Mouse (Mus musculus): ENCODE results near the gene Tmem179b. TPM values are rescaled to one million over a fixed set of nuclear protein-coding genes. Genes with fewer than 3 reads are reported as not detected.

Gene Tmem179b
- 168 and 197 TPM in 2 replicates for polyA plus RNA-seq (2012; rRNA removed)

DNA sequence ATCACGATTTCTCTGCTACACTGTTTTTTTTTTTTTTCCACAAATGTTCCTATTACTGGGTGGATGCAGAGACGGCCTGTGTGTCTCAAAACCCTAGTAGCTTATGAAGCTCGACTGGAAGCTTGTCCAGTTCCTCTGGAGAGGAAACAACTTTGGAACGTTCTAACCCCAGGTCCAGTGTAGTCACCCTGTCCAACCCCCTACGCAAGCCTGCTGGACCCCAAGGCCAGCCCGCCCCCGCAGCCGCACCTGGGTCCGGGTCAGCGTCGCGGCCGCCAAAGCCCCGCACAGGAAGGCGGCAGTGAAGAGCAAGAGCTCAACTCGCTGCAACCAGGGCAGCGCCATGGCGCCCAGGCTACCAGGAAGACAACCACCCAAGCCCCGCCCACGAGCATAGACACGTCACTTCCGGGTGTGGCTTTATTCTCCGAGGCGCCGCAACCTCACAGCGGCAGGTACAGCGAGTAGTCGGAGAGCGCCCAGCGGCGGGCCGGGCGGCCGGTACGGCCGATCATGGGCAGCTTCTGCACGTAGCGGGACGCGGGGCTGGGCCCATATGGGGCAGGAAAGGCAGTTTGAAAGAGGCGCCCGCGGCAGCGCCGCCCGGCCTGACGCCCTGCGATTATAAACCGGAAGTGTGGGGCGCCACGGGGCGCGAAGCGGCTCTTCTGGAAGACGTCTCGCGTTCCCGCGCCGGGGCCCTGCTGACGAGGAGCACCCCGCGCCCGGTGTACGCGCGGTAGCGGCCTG, at the start of gene Tmem179b:
Gene Tmem179b (minus strand): TSS at position 382 of the 750 bp plus-strand sequence.
- H3K4me1 ChIP-seq (replicated peaks; ENCODE audit: control insufficient read depth, insufficient read depth, low read length), result peaks cover 23% of the 10 kb centered on the region
- H3K36me3 ChIP-seq (ENCODE audit: control insufficient read depth, insufficient read depth, low read length), result peaks cover 16% of the 10 kb centered on the region
- H3K27me3 ChIP-seq (ENCODE audit: control insufficient read depth, insufficient read depth, low read length), result no peaks in the 10 kb centered on the region
- WGBS, result under 1% methylated on average over 68 of the region's 68 CpGs
- peak; percentile 97 for DNase-seq
- peak within 1 kb of the TSS; percentile 55 for H3K4me3 ChIP-seq (ENCODE audit: control insufficient read depth, insufficient read depth, low read length)
- H3K27ac ChIP-seq (ENCODE audit: control insufficient read depth, insufficient read depth, low read length), result peak within 1 kb of the TSS; percentile 65
- TF ChIP-seq CTCF (IDR thresholded peaks at IDR 0.05; ENCODE audit: borderline replicate concordance, control insufficient read depth, extremely low read depth, insufficient read depth, low read length, poor library complexity), result peak; percentile 62; the same call in 1 of the 2 replicates
- TF ChIP-seq POLR2A (IDR thresholded peaks at IDR 0.05; ENCODE audit: control insufficient read depth, extremely low read depth, insufficient read depth, low read length, poor library complexity), result peak; percentile 98

- Histone ChIP-seq H3K27me3 (ENCODE audit: control insufficient read depth, insufficient read depth, low read length) (no peaks in the 10 kb centered on the region), H3K36me3 (ENCODE audit: control insufficient read depth, insufficient read depth, low read length) (peaks cover 48% of the 10 kb centered on the region), H3K4me3 (ENCODE audit: control insufficient read depth, insufficient read depth, low read length) (no peak overlapping the region), H3K4me1 (replicated peaks; ENCODE audit: control insufficient read depth, insufficient read depth, low read length) (peaks cover 8% of the 10 kb centered on the region), H3K27ac (ENCODE audit: control insufficient read depth, insufficient read depth, low read length) (no peak overlapping the region)
- no peak for DNase-seq
- WGBS, result 97% methylated on average over 8 of the region's 8 CpGs
- TF ChIP-seq POLR2A (IDR thresholded peaks at IDR 0.05; ENCODE audit: control insufficient read depth, extremely low read depth, insufficient read depth, low read length, poor library complexity), result no peak
- no peak for TF ChIP-seq CTCF (IDR thresholded peaks at IDR 0.05; ENCODE audit: borderline replicate concordance, control insufficient read depth, extremely low read depth, insufficient read depth, low read length, poor library complexity)
Observed at GRCm38 (mm10) chr19:8822696-8823095, 48.4 kb upstream of the Tmem179b start.

GRCm38 (mm10) chr19:8821146-8821545, 46.9 kb upstream of the Tmem179b start:
- no peak overlapping the region; the same call in 1 of the 2 replicates for H3K27ac ChIP-seq (ENCODE audit: control insufficient read depth, insufficient read depth, low read length)
- under 1% methylated on average over 7 of the region's 7 CpGs for WGBS
- peaks cover 32% of the 10 kb centered on the region for H3K36me3 ChIP-seq (ENCODE audit: control insufficient read depth, insufficient read depth, low read length)
- peaks cover 9% of the 10 kb centered on the region for H3K4me1 ChIP-seq (replicated peaks; ENCODE audit: control insufficient read depth, insufficient read depth, low read length)
- DNase-seq, result no peak
- TF ChIP-seq POLR2A (IDR thresholded peaks at IDR 0.05; ENCODE audit: control insufficient read depth, extremely low read depth, insufficient read depth, low read length, poor library complexity) (no peak), CTCF (IDR thresholded peaks at IDR 0.05; ENCODE audit: borderline replicate concordance, control insufficient read depth, extremely low read depth, insufficient read depth, low read length, poor library complexity) (no peak)
- H3K4me3 ChIP-seq (ENCODE audit: control insufficient read depth, insufficient read depth, low read length), result peak overlapping the region; percentile 62
- no peaks in the 10 kb centered on the region for H3K27me3 ChIP-seq (ENCODE audit: control insufficient read depth, insufficient read depth, low read length)

GRCm38 (mm10) chr19:8820424-8820956, 46.2 kb upstream of the Tmem179b start:
- under 1% methylated on average over 48 of the region's 48 CpGs for WGBS
- peaks cover 9% of the 10 kb centered on the region for H3K4me1 ChIP-seq (replicated peaks; ENCODE audit: control insufficient read depth, insufficient read depth, low read length)

DNA sequence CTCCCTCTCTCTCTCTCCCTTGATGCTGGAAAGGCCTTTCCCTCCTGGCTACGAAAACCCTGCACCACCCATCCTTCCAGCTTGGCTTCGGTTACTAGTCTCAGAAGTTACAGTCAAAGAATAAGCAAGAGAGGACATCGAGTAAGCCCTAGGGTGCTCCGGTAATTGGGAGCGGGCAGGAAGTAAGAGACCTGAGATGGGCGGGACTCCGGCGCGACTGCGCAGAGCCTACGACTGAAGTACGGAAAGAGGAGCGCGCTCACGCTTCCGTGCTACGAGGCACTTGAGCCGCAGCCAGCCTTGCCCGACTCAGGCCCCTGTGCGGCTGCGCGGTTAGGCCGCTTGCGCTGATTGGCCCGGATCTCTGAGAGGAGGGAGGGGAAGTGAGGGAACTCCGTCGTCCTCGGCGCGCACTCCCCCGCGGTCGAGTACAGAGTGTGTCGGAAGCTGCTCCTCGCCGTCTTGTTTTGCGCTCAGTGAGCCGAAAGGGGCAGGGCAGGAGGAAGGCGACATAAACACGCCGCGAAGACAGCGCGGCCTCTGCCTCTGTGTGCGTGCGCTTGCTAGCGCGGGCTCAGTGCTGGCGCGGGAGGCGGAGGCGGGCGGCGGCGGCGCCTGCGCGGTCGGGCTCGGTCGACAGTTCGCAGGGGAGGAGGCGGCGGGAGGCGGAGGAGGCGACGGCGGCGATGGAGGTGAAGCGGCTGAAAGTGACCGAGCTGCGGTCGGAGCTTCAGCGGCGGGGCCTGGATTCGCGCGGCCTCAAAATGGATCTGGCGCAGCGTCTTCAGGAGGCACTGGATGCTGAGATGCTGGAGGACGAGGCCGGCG, 45.5 kb upstream of the Tmem179b start, which contains the start of gene Hnrnpul2:
Gene Hnrnpul2 (plus strand): TSS at position 415 of the 828 bp plus-strand sequence.
- Histone ChIP-seq H3K27ac (ENCODE audit: control insufficient read depth, insufficient read depth, low read length) (peak within 1 kb of the TSS; percentile 91), H3K4me1 (replicated peaks; ENCODE audit: control insufficient read depth, insufficient read depth, low read length) (peaks cover 9% of the 10 kb centered on the region), H3K36me3 (ENCODE audit: control insufficient read depth, insufficient read depth, low read length) (peaks cover 19% of the 10 kb centered on the region), H3K27me3 (ENCODE audit: control insufficient read depth, insufficient read depth, low read length) (no peaks in the 10 kb centered on the region), H3K4me3 (ENCODE audit: control insufficient read depth, insufficient read depth, low read length) (peak within 1 kb of the TSS; percentile 62)
- under 1% methylated on average over 83 of the region's 83 CpGs for WGBS
- peak; percentile 98 for DNase-seq
- TF ChIP-seq CTCF (IDR thresholded peaks at IDR 0.05; ENCODE audit: borderline replicate concordance, control insufficient read depth, extremely low read depth, insufficient read depth, low read length, poor library complexity), result 0 out of 2 replicates have a peak, but pooled peaks have one; percentile 46
- peak; percentile 94 for TF ChIP-seq POLR2A (IDR thresholded peaks at IDR 0.05; ENCODE audit: control insufficient read depth, extremely low read depth, insufficient read depth, low read length, poor library complexity)

More at GRCm38 (mm10) chr19:8820424-8820956, 46.2 kb upstream of the Tmem179b start:
- peak overlapping the region; percentile 62 for H3K4me3 ChIP-seq (ENCODE audit: control insufficient read depth, insufficient read depth, low read length)
- no peak for TF ChIP-seq CTCF (IDR thresholded peaks at IDR 0.05; ENCODE audit: borderline replicate concordance, control insufficient read depth, extremely low read depth, insufficient read depth, low read length, poor library complexity)
- H3K27me3 ChIP-seq (ENCODE audit: control insufficient read depth, insufficient read depth, low read length), result no peaks in the 10 kb centered on the region
- peaks cover 26% of the 10 kb centered on the region for H3K36me3 ChIP-seq (ENCODE audit: control insufficient read depth, insufficient read depth, low read length)
- peak overlapping the region; percentile 78 for H3K27ac ChIP-seq (ENCODE audit: control insufficient read depth, insufficient read depth, low read length)
- no peak for DNase-seq

All from thymus, adult 2 months (tissue).